Mouse (Mus musculus): Measurements from ENCODE around the gene Tuba1b. TPM values are rescaled to one million over a fixed set of nuclear protein-coding genes. Genes with fewer than 3 reads are reported as not detected.

Gene Tuba1b
- polyA plus RNA-seq, 1 experiment from 2014 or later: 1,296 TPM

DNA sequence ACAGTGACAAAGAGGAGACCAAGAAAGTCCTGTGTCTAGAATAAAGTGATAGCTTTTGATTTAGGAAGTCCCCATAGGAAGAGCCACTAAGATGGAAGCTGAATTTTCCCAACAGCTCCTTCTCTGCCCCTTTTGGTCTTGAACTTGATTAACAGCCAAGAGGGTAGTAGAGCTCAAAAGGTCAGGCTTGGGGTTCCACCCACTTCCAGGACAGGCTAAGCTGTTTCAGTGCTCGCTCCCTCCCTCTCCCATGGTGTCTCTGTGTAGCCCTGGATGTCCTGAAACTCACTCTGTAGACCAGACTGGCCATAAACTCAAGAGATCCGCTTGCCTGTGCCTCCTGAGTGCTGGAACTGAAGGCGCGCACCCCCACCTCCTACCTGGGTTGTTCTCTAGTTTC, 18.3 kb downstream of the Tuba1b start:
- peaks cover 8% of the 10 kb centered on the region for H3K4me1 ChIP-seq (replicated peaks)
- peak overlapping the region; percentile 84 for H3K4me2 ChIP-seq (replicated peaks)
- no peak overlapping the region for H3K9ac ChIP-seq
- H3K27me3 ChIP-seq (replicated peaks): no peaks in the 10 kb centered on the region
- H3K4me3 ChIP-seq (replicated peaks): 0 out of 2 replicates have a peak overlapping the region, but pooled peaks have one; percentile 76
- no peak for ATAC-seq
- no peak overlapping the region for H3K27ac ChIP-seq
- 89% methylated on average over 4 of the region's 4 CpGs for WGBS
- peaks cover 13% of the 10 kb centered on the region; the same call in 1 of the 2 replicates for H3K36me3 ChIP-seq
- H3K9me3 ChIP-seq: no peaks in the 10 kb centered on the region

- Histone ChIP-seq H3K36me3 (peaks cover 13% of the 10 kb centered on the region; the same call in 1 of the 2 replicates), H3K4me2 (replicated peaks) (no peak overlapping the region), H3K9ac (no peak overlapping the region), H3K27ac (no peak overlapping the region), H3K4me1 (replicated peaks) (peaks cover 8% of the 10 kb centered on the region), H3K27me3 (replicated peaks) (no peaks in the 10 kb centered on the region), H3K4me3 (replicated peaks) (no peak overlapping the region), H3K9me3 (no peaks in the 10 kb centered on the region)
- 93% methylated on average over 6 of the region's 6 CpGs for WGBS
- ATAC-seq: no peak
Measured at GRCm38 (mm10) chr15:98914903-98915302, 19.5 kb downstream of the Tuba1b start.

- Histone ChIP-seq H3K4me1 (replicated peaks) (no peaks in the 10 kb centered on the region), H3K9ac (no peak overlapping the region), H3K4me2 (replicated peaks) (no peak overlapping the region), H3K36me3 (peaks cover 18% of the 10 kb centered on the region), H3K9me3 (no peaks in the 10 kb centered on the region), H3K27me3 (replicated peaks) (no peaks in the 10 kb centered on the region), H3K27ac (no peak overlapping the region), H3K4me3 (replicated peaks) (no peak overlapping the region)
- WGBS: 33% methylated on average over 10 of the region's 10 CpGs
- no peak for ATAC-seq
Measured at GRCm38 (mm10) chr15:98904692-98905091, 29.7 kb downstream of the Tuba1b start.

- no peak for ATAC-seq
Measured at GRCm38 (mm10) chr15:98902600-98902999, 31.8 kb downstream of the Tuba1b start.

GRCm38 (mm10) chr15:98901530-98901929, 32.8 kb downstream of the Tuba1b start:
- 57% methylated on average over 1 of the region's 1 CpGs for WGBS
- peaks cover 14% of the 10 kb centered on the region for H3K4me1 ChIP-seq (replicated peaks)
- no peak for ATAC-seq

More at GRCm38 (mm10) chr15:98902600-98902999, 31.8 kb downstream of the Tuba1b start:
- no peak overlapping the region for H3K9ac ChIP-seq
- peaks cover 7% of the 10 kb centered on the region; the same call in 1 of the 2 replicates for H3K36me3 ChIP-seq
- no peak overlapping the region for H3K27ac ChIP-seq
- no peak overlapping the region for H3K4me2 ChIP-seq (replicated peaks)
- H3K4me1 ChIP-seq (replicated peaks): peaks cover 10% of the 10 kb centered on the region
- WGBS: 81% methylated on average over 2 of the region's 2 CpGs
- H3K9me3 ChIP-seq: no peaks in the 10 kb centered on the region
- H3K4me3 ChIP-seq (replicated peaks): no peak overlapping the region
- peaks cover 20% of the 10 kb centered on the region for H3K27me3 ChIP-seq (replicated peaks)

GRCm38 (mm10) chr15:98897928-98898800, 36.2 kb downstream of the Tuba1b start, which contains the start of gene Dhh:
Gene Dhh, minus strand, starts transcription at chr15:98898540.
- no peak within 1 kb of the TSS for H3K27ac ChIP-seq
- peak within 1 kb of the TSS; percentile 50 for H3K4me2 ChIP-seq (replicated peaks)
- 0 out of 2 replicates have a peak within 1 kb of the TSS, but pooled peaks have one; percentile 9 for H3K9ac ChIP-seq
- no peak; the same call in 1 of the 2 replicates for ATAC-seq
- H3K36me3 ChIP-seq: no peaks in the 10 kb centered on the region
- 1% methylated on average over 41 of the region's 41 CpGs for WGBS
- H3K9me3 ChIP-seq: no peaks in the 10 kb centered on the region
- peak within 1 kb of the TSS; percentile 25 for H3K4me3 ChIP-seq (replicated peaks)
- peaks cover 62% of the 10 kb centered on the region for H3K27me3 ChIP-seq (replicated peaks)
- peaks cover 43% of the 10 kb centered on the region for H3K4me1 ChIP-seq (replicated peaks)

More at GRCm38 (mm10) chr15:98901530-98901929, 32.8 kb downstream of the Tuba1b start:
- no peak overlapping the region for H3K27ac ChIP-seq
- H3K27me3 ChIP-seq (replicated peaks): peaks cover 29% of the 10 kb centered on the region
- no peaks in the 10 kb centered on the region for H3K9me3 ChIP-seq
- H3K4me2 ChIP-seq (replicated peaks): no peak overlapping the region
- H3K4me3 ChIP-seq (replicated peaks): no peak overlapping the region
- peaks cover 7% of the 10 kb centered on the region; the same call in 1 of the 2 replicates for H3K36me3 ChIP-seq
- no peak overlapping the region for H3K9ac ChIP-seq

DNA sequence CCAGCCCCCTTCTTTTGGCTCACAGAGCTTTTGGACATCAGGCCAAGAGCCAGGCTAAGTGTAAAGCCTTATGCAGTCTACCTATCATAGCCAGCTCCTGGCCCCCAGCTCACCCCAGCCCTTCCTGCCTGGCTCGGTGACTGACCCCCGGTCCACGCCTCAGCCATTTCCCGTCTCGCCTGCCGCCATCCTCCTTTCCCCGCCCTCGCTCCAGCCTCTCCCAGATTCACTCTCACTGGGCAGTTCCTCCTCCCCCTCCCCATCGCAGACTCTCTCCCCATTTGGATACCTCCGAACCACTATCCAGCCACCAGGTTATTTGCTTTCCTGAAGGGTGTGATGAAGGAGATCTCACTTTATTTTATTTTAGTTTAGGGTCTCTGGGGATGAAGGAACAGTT, 36.9 kb downstream of the Tuba1b start:
- 2% methylated on average over 10 of the region's 10 CpGs for WGBS
- H3K4me2 ChIP-seq (replicated peaks): peak overlapping the region; percentile 50; the same call in 1 of the 2 replicates
- no peak for ATAC-seq
- no peaks in the 10 kb centered on the region for H3K9me3 ChIP-seq
- H3K27ac ChIP-seq: no peak overlapping the region
- H3K4me1 ChIP-seq (replicated peaks): peaks cover 43% of the 10 kb centered on the region
- H3K27me3 ChIP-seq (replicated peaks): peaks cover 69% of the 10 kb centered on the region
- H3K9ac ChIP-seq: no peak overlapping the region
- H3K4me3 ChIP-seq (replicated peaks): peak overlapping the region; percentile 25
- H3K36me3 ChIP-seq: no peaks in the 10 kb centered on the region

DNA sequence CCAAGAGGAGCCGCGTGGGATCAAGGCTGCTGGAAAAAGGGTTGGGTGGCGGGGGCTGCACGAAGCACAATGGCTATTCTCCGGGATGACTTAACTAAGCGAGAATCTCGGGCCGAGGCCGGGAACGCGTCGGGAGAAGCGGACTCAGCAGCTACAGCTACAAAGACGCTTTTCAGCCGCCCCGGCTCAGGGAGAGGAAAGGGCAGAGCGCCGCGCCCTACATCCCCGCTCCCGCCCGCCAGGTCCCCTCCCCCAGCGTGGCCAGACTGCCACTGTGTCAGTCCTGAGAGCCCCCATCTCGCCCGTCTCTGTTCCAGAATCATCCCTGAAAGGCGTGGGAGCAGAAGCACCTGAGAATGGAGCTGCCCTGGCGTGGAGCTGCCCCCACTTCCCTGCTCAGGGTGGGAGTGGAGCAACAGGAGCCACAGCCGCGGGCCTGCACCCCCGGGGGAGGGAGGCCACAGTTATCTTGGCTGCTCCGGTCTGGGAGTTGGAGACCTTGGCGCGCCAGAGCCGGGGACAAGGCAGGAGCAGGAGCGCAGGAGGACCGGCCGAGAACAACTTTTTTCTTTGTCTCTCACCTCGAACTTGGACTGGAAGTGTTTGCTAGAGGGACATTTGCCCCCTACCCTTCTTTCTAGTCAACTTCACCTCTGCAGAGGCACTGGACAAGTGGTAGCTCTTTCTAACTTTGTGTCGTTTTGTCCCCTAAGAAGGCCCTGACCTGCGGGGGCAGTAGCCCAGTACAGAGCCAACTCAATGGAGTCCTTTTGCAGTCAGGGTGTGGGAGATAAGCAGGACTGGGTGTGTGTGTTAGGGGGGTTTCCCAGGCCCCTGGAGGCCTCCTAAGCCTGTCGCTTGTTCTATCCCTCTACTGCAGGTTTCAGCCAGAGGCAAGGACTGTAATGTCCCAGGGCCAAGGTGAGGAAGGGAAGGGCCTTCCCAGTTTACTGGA, 38.5 kb downstream of the Tuba1b start:
- Histone ChIP-seq H3K4me1 (replicated peaks) (peaks cover 45% of the 10 kb centered on the region), H3K36me3 (no peaks in the 10 kb centered on the region), H3K9ac (peak overlapping the region; percentile 31), H3K4me2 (replicated peaks) (peak overlapping the region; percentile 96), H3K4me3 (replicated peaks) (peak overlapping the region; percentile 27), H3K27ac (no peak overlapping the region), H3K27me3 (replicated peaks) (peaks cover 75% of the 10 kb centered on the region), H3K9me3 (no peaks in the 10 kb centered on the region)
- 3% methylated on average over 41 of the region's 41 CpGs for WGBS
- no peak for ATAC-seq

GRCm38 (mm10) chr15:98894746-98895634, 39.4 kb downstream of the Tuba1b start:
- Histone ChIP-seq H3K4me3 (replicated peaks) (peak overlapping the region; percentile 54), H3K27me3 (replicated peaks) (peaks cover 75% of the 10 kb centered on the region), H3K9ac (peak overlapping the region; percentile 31; the same call in 1 of the 2 replicates), H3K36me3 (no peaks in the 10 kb centered on the region), H3K27ac (no peak overlapping the region), H3K9me3 (no peaks in the 10 kb centered on the region), H3K4me1 (replicated peaks) (peaks cover 45% of the 10 kb centered on the region), H3K4me2 (replicated peaks) (peak overlapping the region; percentile 96)
- ATAC-seq: no peak
- WGBS: 6% methylated on average over 38 of the region's 38 CpGs

- peaks cover 45% of the 10 kb centered on the region for H3K4me1 ChIP-seq (replicated peaks)
- H3K9ac ChIP-seq: peak within 1 kb of the TSS; percentile 46
- H3K9me3 ChIP-seq: no peaks in the 10 kb centered on the region
- under 1% methylated on average over 77 of the region's 77 CpGs for WGBS
- H3K4me3 ChIP-seq (replicated peaks): peak within 1 kb of the TSS; percentile 54
- ATAC-seq: peak; percentile 17; the same call in 1 of the 2 replicates
- peaks cover 71% of the 10 kb centered on the region for H3K27me3 ChIP-seq (replicated peaks)
- peak within 1 kb of the TSS; percentile 96 for H3K4me2 ChIP-seq (replicated peaks)
- H3K27ac ChIP-seq: no peak within 1 kb of the TSS
- H3K36me3 ChIP-seq: no peaks in the 10 kb centered on the region
Measured at GRCm38 (mm10) chr15:98893940-98894745, 40.2 kb downstream of the Tuba1b start, which contains the start of gene Rhebl1. Gene Rhebl1, minus strand, starts transcription at chr15:98894540.

All from intestine, embryonic 15.5 days (tissue).